Mouse (Mus musculus) urinary bladder, postnatal 36 days (tissue): ENCODE results near the gene Cngb1.
A peak's percentile ranks its signal among the peaks of the same experiment; 100 is the strongest.
"Not testable (repeated sequence)": the region's sequence is repeated elsewhere in the genome, so short reads cannot be mapped to it uniquely, and the experiment has no call there.

Experiments used
- DNase-seq, 2 experiments: peaks; one replicate each; pipeline ENCODE4 v3.0.0; 2022; ENCODE audit warnings: low spot score in 2 of 2, mixed read lengths in 1 of 2

Cngb1 gene

GRCm38 (mm10) chr8:95247277-95247676 lies 59.1 kb downstream of the Cngb1 start:
- DNase-seq, result no peak

- peak in 1 of 2 experiments; percentile 21 for DNase-seq
These were observed 61.2 kb downstream of the Cngb1 start for GRCm38 (mm10) chr8:95245180-95245579.

GRCm38 (mm10) chr8:95243853-95244252 lies 62.5 kb downstream of the Cngb1 start:
- DNase-seq, result no peak

GRCm38 (mm10) chr8:95242826-95243571 lies 63.4 kb downstream of the Cngb1 start:
- no peak for DNase-seq

GRCm38 (mm10) chr8:95242099-95242825 lies 64.1 kb downstream of the Cngb1 start:
- no peak for DNase-seq

- peak; percentile 72 to 77 for DNase-seq
These were observed 70.7 kb downstream of the Cngb1 start for GRCm38 (mm10) chr8:95235683-95236082.

- DNase-seq, result not testable (repeated sequence)
These were observed 76.3 kb downstream of the Cngb1 start for GRCm38 (mm10) chr8:95230086-95230485.

GRCm38 (mm10) chr8:95227151-95227468 lies 79.3 kb downstream of the Cngb1 start:
- no peak for DNase-seq

GRCm38 (mm10) chr8:95226251-95227150 lies 79.9 kb downstream of the Cngb1 start:
- no peak for DNase-seq

GRCm38 (mm10) chr8:95223969-95224368 lies 82.4 kb downstream of the Cngb1 start:
- no peak for DNase-seq

- no peak for DNase-seq
These were observed 85.3 kb downstream of the Cngb1 start for GRCm38 (mm10) chr8:95221045-95221444.

- no peak for DNase-seq
These were observed 85.8 kb downstream of the Cngb1 start for GRCm38 (mm10) chr8:95220571-95220998.

GRCm38 (mm10) chr8:95219623-95220022 lies 86.8 kb downstream of the Cngb1 start:
- no peak for DNase-seq

GRCm38 (mm10) chr8:95215709-95216360 lies 90.5 kb downstream of the Cngb1 start:
- DNase-seq, result no peak

GRCm38 (mm10) chr8:95209924-95210323 lies 96.5 kb downstream of the Cngb1 start:
- DNase-seq, result peak; percentile 54 to 59

GRCm38 (mm10) chr8:95205946-95206345 lies 100.4 kb downstream of the Cngb1 start:
- no peak for DNase-seq

GRCm38 (mm10) chr8:95204039-95204380 lies 102.4 kb downstream of the Cngb1 start:
- peak; percentile 66 to 69 for DNase-seq

- DNase-seq, result no peak
These were observed 102.9 kb downstream of the Cngb1 start for GRCm38 (mm10) chr8:95203326-95204038.

GRCm38 (mm10) chr8:95202649-95203275 lies 103.6 kb downstream of the Cngb1 start, which contains the start of gene Kifc3:
Kifc3 (minus strand) TSS chr8:95202812.
- DNase-seq, result peak; percentile 39

- DNase-seq, result no peak
These were observed 104.3 kb downstream of the Cngb1 start for GRCm38 (mm10) chr8:95202056-95202570.
